Mouse (Mus musculus) MEL (cell line): ENCODE data around the gene Spef2. TPM values are rescaled to one million over a fixed set of nuclear protein-coding genes. Genes with fewer than 3 reads are reported as not detected.

Experiments
- DNase-seq: peaks from one replicate; pipeline ENCODE4 v3.0.0; 2011; ENCODE audit warnings: low read depth, low spot score
- H3K27ac ChIP-seq: 2 replicates; pipeline ENCODE4 v1.5.1; 2012; ENCODE audit warnings: low read depth, mild to moderate bottlenecking, control low read depth, low read length, moderate library complexity; ENCODE audit not compliant: control insufficient read depth
- H3K27me3 ChIP-seq, 2 experiments: fragments of 150-350 bp in 1 of 2; sonication (generic) in 1 of 2; 2 replicates each; pipeline ENCODE4 v1.6.1; 2012; ENCODE audit warnings: low read length in 2 of 2, mild to moderate bottlenecking in 2 of 2, improper control_type of control experiment in 1 of 2, moderate library complexity in 1 of 2; ENCODE audit not compliant: insufficient read depth in 2 of 2, control insufficient read depth in 1 of 2
- H3K36me3 ChIP-seq, 2 experiments: 2 replicates each; pipeline ENCODE4 v1.6.1; 2012 to 2014; ENCODE audit warnings: low read length in 2 of 2, improper control_type of control experiment in 1 of 2, inconsistent platforms in 1 of 2, mild to moderate bottlenecking in 1 of 2; ENCODE audit not compliant: insufficient read depth in 2 of 2, control insufficient read depth in 1 of 2
- H3K4me1 ChIP-seq, 2 experiments: fragments of 150-350 bp in 1 of 2; sonication (generic) in 1 of 2; 2 replicates each; pipeline ENCODE4 v1.6.1; 2012; ENCODE audit warnings: low read length in 2 of 2, improper control_type of control experiment in 1 of 2, mild to moderate bottlenecking in 1 of 2; ENCODE audit not compliant: insufficient read depth in 2 of 2, control insufficient read depth in 1 of 2
- H3K4me3 ChIP-seq, 2 experiments: fragments of 150-350 bp in 1 of 2; sonication (generic) in 1 of 2; 2 replicates each; pipeline ENCODE4 v1.5.1; 2012; ENCODE audit warnings: low read depth in 2 of 2, low read length in 2 of 2, mild to moderate bottlenecking in 2 of 2, moderate library complexity in 2 of 2, control low read depth in 1 of 2, improper control_type of control experiment in 1 of 2; ENCODE audit not compliant: control insufficient read depth in 1 of 2, insufficient read depth in 1 of 2
- H3K79me2 ChIP-seq: 2 replicates; pipeline ENCODE4 v1.6.1; 2012; ENCODE audit warnings: mild to moderate bottlenecking, low read length, moderate library complexity; ENCODE audit not compliant: control insufficient read depth, poor library complexity, insufficient read depth
- H3K9ac ChIP-seq: 2 replicates; pipeline ENCODE4 v1.6.1; 2012; ENCODE audit warnings: low read depth, mild to moderate bottlenecking, control low read depth, low read length, moderate library complexity; ENCODE audit not compliant: control insufficient read depth, poor library complexity, severe bottlenecking
- H3K9me3 ChIP-seq: fragments of 150-350 bp; sonication (generic); replicated peaks from 2 replicates; pipeline ENCODE4 v1.6.1; 2012; ENCODE audit warnings: mild to moderate bottlenecking, low read length, improper control_type of control experiment, moderate library complexity; ENCODE audit not compliant: insufficient read depth
- CHD1 ChIP-seq: IDR thresholded peaks from 2 replicates; pipeline ENCODE4 v1.6.1; 2012; ENCODE audit warnings: low read depth, mild to moderate bottlenecking, inconsistent platforms, low read length, improper control_type of control experiment
- CHD2 ChIP-seq: IDR thresholded peaks from 2 replicates; pipeline ENCODE4 v1.6.1; 2011; ENCODE audit warnings: low read length, improper control_type of control experiment
- CTCF ChIP-seq, 3 experiments: IDR thresholded peaks in 2 of 3; conservative IDR thresholded peaks in 1 of 3; 2 replicates each; pipeline ENCODE4 v1.5.1; 2011 to 2012; ENCODE audit warnings: low read length in 3 of 3, low read depth in 2 of 3, mild to moderate bottlenecking in 2 of 3, improper control_type of control experiment in 1 of 3, inconsistent platforms in 1 of 3, mixed read lengths in 1 of 3, moderate library complexity in 1 of 3; ENCODE audit not compliant: control insufficient read depth in 1 of 3, insufficient read depth in 1 of 3, poor library complexity in 1 of 3, severe bottlenecking in 1 of 3
- E2F4 ChIP-seq: IDR thresholded peaks from 2 replicates; pipeline ENCODE4 v1.6.1; 2011; ENCODE audit warnings: low read depth, low read length, improper control_type of control experiment, borderline replicate concordance
- ELF1 ChIP-seq: IDR thresholded peaks from 2 replicates; pipeline ENCODE4 v1.6.1; 2014; ENCODE audit warnings: low read depth, mild to moderate bottlenecking, inconsistent platforms, low read length, improper control_type of control experiment, moderate library complexity
- EP300 ChIP-seq, 2 experiments: IDR thresholded peaks; 2 replicates each; pipeline ENCODE4 v1.6.1; 2011; ENCODE audit warnings: improper control_type of control experiment in 2 of 2, low read length in 2 of 2, low read depth in 1 of 2, mild to moderate bottlenecking in 1 of 2
- ETS1 ChIP-seq: IDR thresholded peaks from 2 replicates; pipeline ENCODE4 v1.6.1; 2012; ENCODE audit warnings: low read depth, mild to moderate bottlenecking, inconsistent platforms, low read length, improper control_type of control experiment, moderate library complexity
- GATA1 ChIP-seq: IDR thresholded peaks from 2 replicates; pipeline ENCODE4 v1.6.1; 2011; ENCODE audit warnings: low read depth, low read length, improper control_type of control experiment
- HCFC1 ChIP-seq: IDR thresholded peaks from 2 replicates; pipeline ENCODE4 v1.6.1; 2012; ENCODE audit warnings: low read depth, mild to moderate bottlenecking, inconsistent platforms, low read length, improper control_type of control experiment, moderate library complexity
- MAFK ChIP-seq: IDR thresholded peaks from 2 replicates; pipeline ENCODE4 v1.6.1; 2011; ENCODE audit warnings: low read depth, mild to moderate bottlenecking, low read length, improper control_type of control experiment, borderline replicate concordance
- MAZ ChIP-seq: IDR thresholded peaks from 2 replicates; pipeline ENCODE4 v1.6.1; 2012; ENCODE audit warnings: low read depth, mild to moderate bottlenecking, inconsistent platforms, low read length, improper control_type of control experiment
- MEF2A ChIP-seq: IDR thresholded peaks from 2 replicates; pipeline ENCODE4 v1.6.1; 2014; ENCODE audit warnings: low read depth, mild to moderate bottlenecking, inconsistent platforms, low read length, improper control_type of control experiment; ENCODE audit not compliant: poor library complexity, insufficient replicate concordance, severe bottlenecking; ENCODE audit errors: extremely low read depth
- MYB ChIP-seq: IDR thresholded peaks from 2 replicates; pipeline ENCODE4 v1.6.1; 2011; ENCODE audit warnings: mild to moderate bottlenecking, low read depth, low read length, improper control_type of control experiment
- MYC ChIP-seq: IDR thresholded peaks from 2 replicates; pipeline ENCODE4 v1.6.1; 2011; ENCODE audit warnings: low read depth, mild to moderate bottlenecking, low read length, improper control_type of control experiment, moderate library complexity
- POLR2AphosphoS2 ChIP-seq: IDR thresholded peaks from 2 replicates; pipeline ENCODE4 v1.6.1; 2011; ENCODE audit warnings: low read length, improper control_type of control experiment
- POLR2AphosphoS5 ChIP-seq: IDR thresholded peaks from 2 replicates; pipeline ENCODE4 v1.6.1; 2012; ENCODE audit warnings: low read depth, borderline replicate concordance, mild to moderate bottlenecking, inconsistent platforms, low read length, moderate library complexity, mixed read lengths
- RAD21 ChIP-seq: IDR thresholded peaks from 2 replicates; pipeline ENCODE4 v1.6.1; 2011; ENCODE audit warnings: mild to moderate bottlenecking, low read depth, low read length, improper control_type of control experiment
- RCOR1 ChIP-seq: IDR thresholded peaks from 2 replicates; pipeline ENCODE4 v1.6.1; 2012; ENCODE audit warnings: low read depth, mild to moderate bottlenecking, inconsistent platforms, low read length, improper control_type of control experiment
- SIN3A ChIP-seq: IDR thresholded peaks from 2 replicates; pipeline ENCODE4 v1.6.1; 2012; ENCODE audit warnings: low read length, improper control_type of control experiment, inconsistent platforms
- SMC3 ChIP-seq: IDR thresholded peaks from 2 replicates; pipeline ENCODE4 v1.6.1; 2011; ENCODE audit warnings: low read depth, low read length, improper control_type of control experiment
- TAL1 ChIP-seq: IDR thresholded peaks from 2 replicates; pipeline ENCODE4 v1.6.1; 2012; ENCODE audit warnings: mild to moderate bottlenecking, inconsistent platforms, low read length, moderate library complexity, mixed read lengths
- TBP ChIP-seq: IDR thresholded peaks from 2 replicates; pipeline ENCODE4 v1.8.0; 2011; ENCODE audit warnings: low read depth, low read length, improper control_type of control experiment
- TCF12 ChIP-seq: IDR thresholded peaks from 2 replicates; pipeline ENCODE4 v1.6.1; 2014; ENCODE audit warnings: low read depth, mild to moderate bottlenecking, inconsistent platforms, low read length, improper control_type of control experiment, moderate library complexity
- UBTF ChIP-seq: IDR thresholded peaks from 2 replicates; pipeline ENCODE4 v1.6.1; 2012; ENCODE audit warnings: low read depth, mild to moderate bottlenecking, inconsistent platforms, low read length, improper control_type of control experiment, moderate library complexity, borderline replicate concordance; ENCODE audit not compliant: insufficient read depth
- USF2 ChIP-seq, 2 experiments: IDR thresholded peaks; 2 replicates each; pipeline ENCODE4 v1.6.1; 2011 to 2012; ENCODE audit warnings: improper control_type of control experiment in 2 of 2, low read length in 2 of 2, borderline replicate concordance in 1 of 2, inconsistent platforms in 1 of 2, low read depth in 1 of 2, mild to moderate bottlenecking in 1 of 2; ENCODE audit not compliant: insufficient read depth in 1 of 2
- ZC3H11A ChIP-seq: IDR thresholded peaks from 2 replicates; pipeline ENCODE4 v1.6.1; 2012; ENCODE audit warnings: low read depth, mild to moderate bottlenecking, inconsistent platforms, low read length, improper control_type of control experiment
- ZKSCAN1 ChIP-seq: IDR thresholded peaks from 2 replicates; pipeline ENCODE4 v1.6.1; 2012; ENCODE audit warnings: low read depth, mild to moderate bottlenecking, inconsistent platforms, low read length, improper control_type of control experiment, moderate library complexity
- ZMIZ1 ChIP-seq: IDR thresholded peaks from 2 replicates; pipeline ENCODE4 v1.6.1; 2012; ENCODE audit warnings: low read depth, mild to moderate bottlenecking, inconsistent platforms, low read length, improper control_type of control experiment, moderate library complexity
- ZNF384 ChIP-seq: IDR thresholded peaks from 2 replicates; pipeline ENCODE4 v1.6.1; 2012; ENCODE audit warnings: low read depth, mild to moderate bottlenecking, inconsistent platforms, low read length, improper control_type of control experiment
- polyA plus RNA-seq, 2 experiments: library from polyadenylated mRNA; stranded (reverse) in 1 of 2; unstranded in 1 of 2; fragments of >175 nt in 1 of 2; fragments of >200 nt in 1 of 2; gene quantifications; 2 replicates each; pipeline versions ENCODE4 v1.2.1 to v1.2.4; 2012; ENCODE audit warnings: low replicate concordance in 2 of 2, low read depth in 1 of 2; ENCODE audit not compliant: insufficient read length in 2 of 2, insufficient read depth in 1 of 2, missing spikeins in 1 of 2
- total RNA-seq: library from RNA; depleted of rRNA; stranded (reverse); fragments of 300-350 nt; gene quantifications from 2 replicates; pipeline ENCODE4 v1.2.3, GENCODE M21; 2012

Spef2 gene
- total and polyA plus RNA-seq, 3 experiments, result 0.08 TPM; not detected in 2

DNA sequence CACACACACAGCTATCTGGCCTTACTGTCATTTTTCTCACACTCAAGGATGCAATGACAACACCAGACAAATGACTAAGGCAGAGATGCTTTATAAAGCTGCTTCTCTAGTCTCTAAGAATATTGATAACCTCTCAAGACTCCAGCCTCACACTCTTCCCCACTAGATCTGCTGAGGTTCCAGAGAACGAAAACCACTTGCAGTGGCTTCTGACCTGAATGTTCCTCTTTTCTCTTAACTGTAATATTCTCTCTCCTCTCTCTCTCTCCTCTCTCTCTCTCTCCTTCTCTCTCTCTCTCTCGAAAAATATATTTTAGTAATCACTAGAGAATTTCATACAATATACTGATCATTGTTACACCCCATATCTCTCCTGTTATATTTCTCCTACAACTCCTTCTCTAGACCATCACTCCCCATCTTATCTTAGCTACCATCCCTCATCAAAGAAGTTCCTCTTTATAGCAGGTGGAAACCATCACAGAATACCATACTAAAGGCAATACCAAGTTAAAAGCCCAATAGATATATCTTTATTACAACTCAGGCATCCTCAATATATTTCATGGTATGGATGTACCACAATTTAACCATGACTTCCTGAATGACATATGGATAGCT lies 42.7 kb downstream of the Spef2 start:
- peak; percentile 84 for DNase-seq
- peaks cover 7 to 11% of the 10 kb centered on the region in 2 experiments for H3K4me1 ChIP-seq
- no peaks in the 10 kb centered on the region for H3K79me2 ChIP-seq
- no peaks in the 10 kb centered on the region for H3K9me3 ChIP-seq
- H3K27ac ChIP-seq, result peak overlapping the region; percentile 33; the same call in 1 of the 2 replicates
- no peak overlapping the region for H3K9ac ChIP-seq
- TF ChIP-seq ZMIZ1, result no peak
- no peak for TF ChIP-seq MYC
- TF ChIP-seq ELF1, result no peak
- no peak for TF ChIP-seq CHD2
- peak; percentile 83 for TF ChIP-seq TCF12
- no peak for TF ChIP-seq ZNF384
- TF ChIP-seq GATA1, result peak; percentile 81
- TF ChIP-seq CHD1, result no peak
- TF ChIP-seq TBP, result 0 out of 2 replicates have a peak, but pooled peaks have one; percentile 28
- TF ChIP-seq POLR2AphosphoS5, result no peak
- TF ChIP-seq ETS1, result peak; percentile 65
- peak; percentile 39 for TF ChIP-seq RCOR1
- TF ChIP-seq SIN3A, result no peak
- TF ChIP-seq TAL1, result peak; percentile 29; the same call in 1 of the 2 replicates
- TF ChIP-seq POLR2AphosphoS2, result no peak
- no peak for TF ChIP-seq MEF2A
- TF ChIP-seq EP300 (IDR thresholded peaks at IDR 0.05; ENCODE audit: low read depth in 1 of 2, low read length in 2 of 2), result peak; percentile 83 to 92
- peaks cover 0 to 19% of the 10 kb centered on the region in 2 experiments; a peak in 2 of 4 replicates for H3K36me3 ChIP-seq
- no peaks in the 10 kb centered on the region for H3K27me3 ChIP-seq
- no peak overlapping the region for H3K4me3 ChIP-seq

DNA sequence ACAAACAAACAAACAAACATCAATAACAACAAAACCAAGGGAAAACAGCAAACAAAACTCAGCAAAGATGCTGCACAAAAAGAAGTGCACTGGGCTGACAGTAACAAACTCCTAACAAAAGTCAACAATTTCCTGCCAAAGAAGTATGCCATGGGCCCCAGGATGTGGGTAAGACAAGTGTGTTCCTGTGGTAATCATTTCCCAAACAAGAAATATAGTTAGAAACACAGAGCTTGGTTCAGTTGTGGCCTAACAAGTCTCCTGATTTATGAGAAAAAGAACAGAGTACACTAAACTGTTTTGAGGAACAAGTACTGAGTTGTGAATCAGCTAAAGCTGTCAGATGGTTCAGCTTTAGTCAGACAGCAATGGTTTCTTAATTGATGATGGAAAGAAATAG lies 46.8 kb downstream of the Spef2 start:
- Histone ChIP-seq H3K9me3 (no peaks in the 10 kb centered on the region), H3K27ac (no peak overlapping the region), H3K4me1 (peaks cover 6 to 8% of the 10 kb centered on the region in 2 experiments), H3K27me3 (no peaks in the 10 kb centered on the region), H3K9ac (no peak overlapping the region), H3K79me2 (no peaks in the 10 kb centered on the region), H3K4me3 (no peak overlapping the region), H3K36me3 (peaks cover 0 to 8% of the 10 kb centered on the region in 2 experiments; a peak in 2 of 4 replicates)
- TF ChIP-seq ZNF384, result no peak
- TF ChIP-seq ZKSCAN1, result no peak
- no peak for TF ChIP-seq MEF2A
- no peak for TF ChIP-seq ZC3H11A
- TF ChIP-seq POLR2AphosphoS5, result no peak
- TF ChIP-seq UBTF, result no peak
- TF ChIP-seq USF2 (IDR thresholded peaks at IDR 0.05; ENCODE audit: borderline replicate concordance in 1 of 2, insufficient read depth in 1 of 2, low read depth in 1 of 2, low read length in 2 of 2), result no peak
- no peak for TF ChIP-seq SIN3A
- no peak for TF ChIP-seq GATA1
- no peak for TF ChIP-seq SMC3
- no peak for TF ChIP-seq E2F4
- TF ChIP-seq MYB, result no peak
- TF ChIP-seq MAZ, result no peak
- TF ChIP-seq CTCF (IDR thresholded peaks at IDR 0.05 in 2 of 3, conservative IDR thresholded peaks at IDR 0.05 in 1 of 3; ENCODE audit: control insufficient read depth in 1 of 3, insufficient read depth in 1 of 3, low read depth in 2 of 3, low read length in 3 of 3, poor library complexity in 1 of 3, severe bottlenecking in 1 of 3), result no peak
- no peak for TF ChIP-seq HCFC1
- no peak for TF ChIP-seq RAD21
- TF ChIP-seq TAL1, result no peak
- TF ChIP-seq MAFK, result no peak
- DNase-seq, result no peak
